Mouse (Mus musculus) midbrain, embryonic 12.5 days (tissue): ENCODE data around the gene Hnrnpf. TPM values are rescaled to one million over a fixed set of nuclear protein-coding genes. Genes with fewer than 3 reads are reported as not detected.
A peak's percentile ranks its signal among the peaks of the same experiment; 100 is the strongest.

Experiments used
- ATAC-seq: fragments of 200-750 bp; cut with Nextera tagmentation; 2 replicates; pipeline ENCODE4 v1.8.0; 2017; ENCODE audit warnings: low read depth, moderate TSS enrichment, moderate library complexity; ENCODE audit not compliant: low FRiP score
- H3K27ac ChIP-seq: fragments of 300-500 bp; sonication (generic); replicated peaks from 2 replicates; pipeline ENCODE4 v1.5.1; 2016; ENCODE audit warnings: mild to moderate bottlenecking
- H3K27me3 ChIP-seq: fragments of 300-500 bp; sonication (generic); 2 replicates; pipeline ENCODE4 v1.6.1; 2016; ENCODE audit warnings: mild to moderate bottlenecking
- H3K36me3 ChIP-seq: fragments of 300-500 bp; sonication (generic); 2 replicates; pipeline ENCODE4 v1.6.1; 2016
- H3K4me1 ChIP-seq: fragments of 300-500 bp; sonication (generic); 2 replicates; pipeline ENCODE4 v1.6.1; 2016
- H3K4me2 ChIP-seq: fragments of 300-500 bp; sonication (generic); replicated peaks from 2 replicates; pipeline ENCODE4 v1.6.1; 2016; ENCODE audit warnings: mild to moderate bottlenecking, moderate library complexity
- H3K4me3 ChIP-seq: fragments of 300-500 bp; sonication (generic); 2 replicates; pipeline ENCODE4 v1.5.1; 2016; ENCODE audit warnings: mild to moderate bottlenecking
- H3K9ac ChIP-seq: fragments of 300-500 bp; sonication (generic); replicated peaks from 2 replicates; pipeline ENCODE4 v1.6.1; 2016; ENCODE audit warnings: mild to moderate bottlenecking, moderate library complexity
- H3K9me3 ChIP-seq: fragments of 300-500 bp; sonication (generic); 2 replicates; pipeline ENCODE4 v1.6.1; 2016; ENCODE audit warnings: mild to moderate bottlenecking
- WGBS: fragments of 180-500 bp; shearing (Covaris S2); methylation state at CpG from one replicate; pipeline ENCODE4 v1.1.7; 2016; 5-methylcytosine and 5-hydroxymethylcytosine counted together
- polyA plus RNA-seq: library from polyadenylated mRNA; unstranded; fragments of >200 nt; fragmentation: Nextera tagmentation; extraction: Ambion mirVana; gene quantifications from 2 replicates; pipeline ENCODE4 v1.2.1, GENCODE M21; 2016

The Hnrnpf gene
- polyA plus RNA-seq, 1 experiment from 2014 or later = 521 TPM

DNA sequence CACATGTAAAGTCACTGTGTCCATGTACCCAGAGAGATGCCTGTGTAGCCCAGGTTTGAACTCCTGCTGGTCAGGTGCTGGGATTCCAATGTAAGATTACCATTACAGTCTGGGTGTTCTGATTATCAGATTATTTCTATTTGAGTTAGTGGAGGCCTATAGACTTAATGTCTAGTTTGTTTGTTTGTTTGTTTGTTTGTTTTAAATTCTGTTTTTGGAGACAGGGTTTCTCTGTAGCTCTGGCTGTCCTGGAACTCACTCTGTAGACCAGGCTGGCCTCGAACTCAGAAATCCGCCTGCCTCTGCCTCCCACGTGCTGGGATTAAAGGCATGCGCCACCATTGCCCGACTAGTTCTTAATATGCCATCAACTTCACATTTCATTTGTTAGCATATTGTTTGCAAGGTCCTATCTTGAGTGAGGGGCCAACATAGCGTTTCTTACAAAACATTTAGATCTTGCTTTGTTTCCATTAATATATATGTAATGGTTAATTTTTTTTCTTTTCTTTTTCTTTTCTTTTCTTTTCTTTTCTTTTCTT, 10.1 kb downstream of the Hnrnpf start:
- ATAC-seq = no peak
- Histone ChIP-seq H3K36me3 (no peaks in the 10 kb centered on the region), H3K4me2 (no peak overlapping the region), H3K4me1 (peaks cover 28% of the 10 kb centered on the region), H3K9me3 (no peaks in the 10 kb centered on the region), H3K4me3 (no peak overlapping the region), H3K27ac (no peak overlapping the region), H3K9ac (no peak overlapping the region), H3K27me3 (no peaks in the 10 kb centered on the region)
- 90% methylated on average over 6 of the region's 6 CpGs for WGBS

DNA sequence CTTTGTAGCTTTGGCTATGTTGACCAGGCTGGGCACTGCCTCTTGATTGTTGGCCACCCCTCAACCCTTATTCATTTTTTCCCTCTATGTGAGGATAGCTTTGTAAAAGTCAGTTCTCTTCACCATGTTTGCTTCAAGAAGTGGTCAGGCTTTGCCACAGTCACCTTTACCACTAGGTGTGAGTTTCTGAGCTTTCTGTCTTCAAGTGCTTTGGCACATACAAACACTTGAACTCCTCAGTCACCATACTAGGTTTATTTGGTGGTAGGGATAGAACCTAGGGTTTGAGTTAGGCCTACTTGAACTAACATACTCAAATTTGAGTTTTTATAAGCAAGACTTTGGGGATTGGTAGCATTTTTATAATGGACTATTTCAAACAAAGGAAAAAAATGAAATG, 14.4 kb downstream of the Hnrnpf start:
- Histone ChIP-seq H3K4me2 (no peak overlapping the region), H3K27me3 (no peaks in the 10 kb centered on the region), H3K9me3 (no peaks in the 10 kb centered on the region), H3K4me3 (no peak overlapping the region), H3K4me1 (peaks cover 28% of the 10 kb centered on the region), H3K36me3 (no peaks in the 10 kb centered on the region), H3K27ac (no peak overlapping the region), H3K9ac (no peak overlapping the region)
- no peak for ATAC-seq

DNA sequence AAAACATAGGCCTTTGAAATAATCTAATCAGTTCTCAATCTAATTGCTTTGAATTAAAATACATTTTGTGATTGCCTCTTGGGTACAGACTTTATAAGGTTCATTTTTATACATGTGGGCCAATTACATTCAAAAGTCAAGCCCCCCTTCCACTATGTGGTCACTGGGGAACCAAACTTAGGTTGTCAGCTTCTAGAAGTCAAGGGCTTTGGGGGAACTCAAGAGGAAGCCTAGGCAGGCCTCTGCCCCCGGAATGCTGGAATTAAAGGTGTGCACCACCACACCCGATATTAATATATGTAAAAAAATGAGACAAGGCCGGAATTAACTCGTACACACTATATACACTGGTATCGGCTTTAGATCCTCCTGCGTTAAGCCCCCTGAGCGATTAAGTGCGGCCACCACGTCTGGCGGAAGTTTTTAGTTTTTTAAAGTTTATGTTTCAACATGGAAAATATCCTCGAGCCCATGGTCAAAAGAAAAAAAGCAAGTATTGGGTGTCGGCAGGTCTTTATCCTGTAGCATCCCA, 16.1 kb downstream of the Hnrnpf start:
- 2% methylated on average over 12 of the region's 12 CpGs for WGBS
- H3K4me2 ChIP-seq = peak overlapping the region; percentile 94
- no peaks in the 10 kb centered on the region for H3K9me3 ChIP-seq
- H3K9ac ChIP-seq = peak overlapping the region; percentile 79
- ATAC-seq = no peak
- H3K36me3 ChIP-seq = 0 out of 2 replicates have a peak, but pooled peaks cover 4% of the 10 kb centered on the region
- H3K4me3 ChIP-seq = peak overlapping the region; percentile 65
- peak overlapping the region; percentile 83 for H3K27ac ChIP-seq
- peaks cover 25% of the 10 kb centered on the region for H3K4me1 ChIP-seq
- no peaks in the 10 kb centered on the region for H3K27me3 ChIP-seq

DNA sequence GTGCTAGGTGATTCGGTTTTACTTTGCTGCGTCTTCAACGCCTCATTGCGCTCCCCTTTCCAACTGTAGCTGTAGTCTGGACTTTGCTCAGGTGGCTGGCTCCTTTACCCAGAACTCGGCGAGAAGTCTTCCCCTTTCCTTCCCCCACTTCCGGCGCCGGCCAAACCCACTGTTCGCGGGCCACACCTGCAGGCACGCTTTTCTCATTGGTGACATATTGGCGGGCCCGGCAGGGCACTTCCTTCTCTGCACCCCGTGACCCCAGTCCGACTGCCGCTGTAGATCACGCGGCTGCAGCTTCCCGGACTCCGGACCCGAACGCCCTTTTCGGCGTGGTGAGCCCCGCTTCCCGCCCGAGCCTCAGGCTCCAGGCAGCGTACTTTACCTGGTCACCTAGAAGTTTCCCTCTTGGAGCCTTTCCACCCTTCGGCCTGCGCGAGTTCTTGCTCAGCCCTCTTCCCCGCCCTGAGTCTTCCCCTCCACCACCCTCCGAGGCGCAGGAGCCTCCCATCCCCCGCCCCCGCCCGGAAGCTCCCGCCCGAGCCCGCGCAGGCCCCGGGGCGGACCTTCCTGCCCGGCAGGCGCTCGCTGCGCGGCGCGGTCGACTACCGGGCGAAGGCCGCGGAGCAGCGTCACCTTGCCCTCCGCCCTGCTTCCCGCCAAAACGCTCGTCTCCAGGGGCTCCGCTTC, 16.8 kb downstream of the Hnrnpf start:
- ATAC-seq = peak; percentile 90
- H3K4me3 ChIP-seq = peak overlapping the region; percentile 65
- under 1% methylated on average over 61 of the region's 62 CpGs for WGBS

DNA sequence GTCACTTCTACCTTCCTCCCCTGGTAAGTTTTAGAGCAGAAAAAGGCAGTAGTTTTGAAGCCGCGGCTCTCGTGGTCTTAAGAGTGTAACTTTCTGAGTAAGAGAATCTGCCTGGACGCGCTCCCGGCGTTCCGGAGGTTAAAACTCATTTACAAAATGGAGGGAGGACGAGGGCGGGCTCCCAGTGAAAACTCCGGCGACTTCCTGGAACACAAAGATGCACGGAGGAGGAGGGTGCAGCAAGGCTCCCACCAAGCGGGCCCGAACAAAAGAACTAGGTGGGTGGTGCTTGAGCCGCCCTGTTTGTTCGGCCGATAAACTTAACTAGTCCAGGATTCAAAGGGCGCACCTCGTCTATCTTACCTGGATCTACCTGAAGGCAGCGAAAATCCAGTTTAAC, 17.5 kb downstream of the Hnrnpf start:
- Histone ChIP-seq H3K4me2 (peak overlapping the region; percentile 94), H3K36me3 (peaks cover 4% of the 10 kb centered on the region; the same call in 1 of the 2 replicates), H3K4me1 (peaks cover 25% of the 10 kb centered on the region), H3K27me3 (no peaks in the 10 kb centered on the region), H3K27ac (peak overlapping the region; percentile 83), H3K9me3 (no peaks in the 10 kb centered on the region), H3K4me3 (peak overlapping the region; percentile 65), H3K9ac (peak overlapping the region; percentile 79)
- peak; percentile 49; the same call in 1 of the 2 replicates for ATAC-seq
- WGBS = 2% methylated on average over 21 of the region's 21 CpGs

More for the DNA sequence above, 16.8 kb downstream of the Hnrnpf start:
- Histone ChIP-seq H3K27ac (peak overlapping the region; percentile 83), H3K9ac (peak overlapping the region; percentile 79), H3K4me2 (peak overlapping the region; percentile 94), H3K9me3 (no peaks in the 10 kb centered on the region), H3K36me3 (peaks cover 4% of the 10 kb centered on the region; the same call in 1 of the 2 replicates), H3K4me1 (peaks cover 25% of the 10 kb centered on the region), H3K27me3 (no peaks in the 10 kb centered on the region)

DNA sequence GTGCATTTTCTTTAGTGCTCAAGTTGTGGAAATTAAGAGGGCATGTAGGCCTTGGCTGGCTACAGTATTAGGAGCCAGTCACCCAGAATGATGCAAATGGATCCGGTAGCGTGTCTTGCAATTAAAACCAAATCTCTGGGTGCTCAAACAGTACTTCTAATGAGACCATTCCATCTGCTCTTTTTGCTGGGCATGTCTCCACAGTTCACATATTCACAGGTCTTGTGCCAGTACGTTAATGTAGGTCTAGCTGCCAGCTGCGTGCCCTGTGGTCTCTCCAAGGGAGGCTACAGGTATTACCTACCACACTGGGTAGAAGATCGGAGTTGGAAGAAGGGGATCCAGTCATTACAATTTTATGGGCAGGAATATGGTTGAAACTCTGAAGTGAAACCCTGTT, 17.9 kb downstream of the Hnrnpf start:
- Histone ChIP-seq H3K27me3 (no peaks in the 10 kb centered on the region), H3K27ac (peak overlapping the region; percentile 83)

DNA sequence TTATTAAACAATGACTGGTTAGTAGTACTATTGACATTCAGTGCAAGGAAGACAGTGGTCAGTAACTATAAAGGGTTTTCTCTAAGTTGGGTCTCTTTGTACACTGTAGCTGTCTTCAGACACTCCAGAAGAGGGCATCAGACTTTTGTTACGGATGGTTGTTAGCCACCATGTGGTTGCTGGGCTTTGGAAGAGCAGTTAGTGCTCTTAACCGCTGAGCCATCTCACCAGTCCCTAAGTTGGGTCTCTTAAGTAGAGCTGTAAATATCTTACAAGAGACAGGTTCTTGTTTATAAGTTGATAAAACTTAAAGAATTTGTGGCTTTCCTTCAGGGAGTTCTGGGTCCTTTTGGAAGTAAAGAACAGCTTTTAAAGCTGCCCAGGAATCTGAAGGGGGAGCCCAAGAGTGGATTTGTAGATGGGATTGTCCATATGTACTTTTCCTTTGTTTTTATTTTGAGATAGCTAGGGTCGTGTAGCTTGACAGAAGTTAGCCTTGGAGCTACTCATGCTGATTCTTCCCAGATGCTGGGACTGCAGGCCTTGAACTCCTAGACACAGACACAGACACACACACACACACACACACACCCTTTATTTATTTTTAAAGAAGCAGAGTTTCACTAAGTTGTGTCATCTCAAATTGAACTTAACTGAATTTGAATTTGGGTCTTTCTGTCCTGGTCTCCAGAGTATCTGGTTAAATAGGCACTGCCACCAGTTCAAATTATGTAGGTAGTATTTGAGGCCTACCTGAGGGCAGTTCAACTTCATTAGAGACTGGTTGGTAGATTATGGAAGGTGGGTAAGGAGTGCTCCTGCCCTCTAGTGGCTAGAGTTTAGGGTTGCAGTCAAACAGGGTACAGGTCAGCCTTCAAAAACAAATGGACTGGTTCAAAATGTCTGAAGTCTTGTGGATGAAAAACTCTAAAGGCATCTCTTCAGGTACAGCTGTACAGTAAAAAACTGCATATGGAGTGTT, 20.8 kb downstream of the Hnrnpf start:
- H3K9ac ChIP-seq = no peak overlapping the region
- H3K36me3 ChIP-seq = peaks cover 10% of the 10 kb centered on the region
- H3K9me3 ChIP-seq = no peaks in the 10 kb centered on the region
- H3K27ac ChIP-seq = no peak overlapping the region
- peaks cover 24% of the 10 kb centered on the region for H3K4me1 ChIP-seq
- WGBS = 73% methylated on average over 3 of the region's 3 CpGs
- H3K27me3 ChIP-seq = no peaks in the 10 kb centered on the region
- H3K4me3 ChIP-seq = no peak overlapping the region
- H3K4me2 ChIP-seq = no peak overlapping the region
- no peak for ATAC-seq

More for the DNA sequence above, 17.9 kb downstream of the Hnrnpf start:
- no peaks in the 10 kb centered on the region for H3K9me3 ChIP-seq
- whole genome bisulfite sequencing = 38% methylated on average over 5 of the region's 5 CpGs
- peaks cover 6% of the 10 kb centered on the region; the same call in 1 of the 2 replicates for H3K36me3 ChIP-seq
- H3K4me1 ChIP-seq = peaks cover 25% of the 10 kb centered on the region
- H3K4me2 ChIP-seq = peak overlapping the region; percentile 94
- no peak for ATAC-seq
- H3K9ac ChIP-seq = peak overlapping the region; percentile 79
- peak overlapping the region; percentile 65 for H3K4me3 ChIP-seq

DNA sequence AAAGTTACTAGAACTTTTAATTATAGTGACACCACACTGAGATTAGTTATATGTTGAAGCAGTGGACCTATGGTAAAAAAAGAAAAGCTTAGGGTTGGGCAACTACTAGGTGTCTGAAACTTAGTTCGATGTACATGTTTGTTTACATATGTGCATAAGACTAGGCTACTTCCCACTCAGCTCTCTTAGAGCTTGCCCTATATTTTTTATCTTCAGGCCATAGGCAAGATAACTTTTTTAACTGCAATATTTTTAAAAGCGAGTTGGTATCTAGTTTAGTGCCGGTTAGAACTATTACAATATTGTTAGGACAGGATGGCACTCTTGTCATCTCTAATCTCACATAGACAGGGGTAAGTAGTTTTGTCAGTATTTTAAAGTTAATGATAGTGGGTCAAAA, 21.9 kb downstream of the Hnrnpf start:
- Histone ChIP-seq H3K4me3 (no peak overlapping the region), H3K36me3 (peaks cover 19% of the 10 kb centered on the region), H3K4me1 (peaks cover 16% of the 10 kb centered on the region), H3K27ac (no peak overlapping the region), H3K9me3 (no peaks in the 10 kb centered on the region), H3K27me3 (no peaks in the 10 kb centered on the region), H3K4me2 (no peak overlapping the region), H3K9ac (no peak overlapping the region)
- ATAC-seq = no peak
- 95% methylated on average over 3 of the region's 3 CpGs for WGBS

DNA sequence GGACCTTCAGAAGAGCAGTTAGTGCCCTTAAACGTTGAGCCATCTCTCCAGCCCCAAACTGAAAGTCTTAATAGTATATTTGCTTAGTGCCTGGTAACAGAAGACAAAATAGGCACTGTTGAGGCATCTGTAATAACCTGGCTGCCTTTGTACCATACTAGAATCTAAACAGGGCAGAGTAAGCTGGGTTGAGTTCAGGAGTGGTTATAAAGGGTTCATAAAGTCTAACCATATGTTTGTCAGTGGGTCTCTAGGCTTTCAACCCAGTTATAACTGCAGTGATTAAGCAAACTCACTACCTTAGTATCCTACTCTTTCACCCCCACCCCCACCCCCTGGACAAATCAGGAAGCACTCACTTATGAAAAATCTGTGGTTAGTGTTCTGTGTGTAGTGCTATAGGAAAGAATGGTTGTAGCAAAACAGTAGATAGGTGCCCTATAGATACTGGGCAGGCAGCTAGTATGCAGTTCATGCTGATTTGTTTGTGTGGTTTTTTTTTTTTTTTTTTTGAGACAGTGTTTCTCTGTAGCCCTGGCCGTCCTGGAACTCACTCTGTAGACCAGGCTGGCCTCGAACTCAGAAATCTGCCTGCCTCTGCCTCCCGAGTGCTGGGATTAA, 26.9 kb downstream of the Hnrnpf start:
- no peak for ATAC-seq
- Histone ChIP-seq H3K4me3 (no peak overlapping the region), H3K36me3 (peaks cover 41% of the 10 kb centered on the region), H3K4me1 (no peaks in the 10 kb centered on the region), H3K9me3 (no peaks in the 10 kb centered on the region), H3K4me2 (no peak overlapping the region), H3K27ac (no peak overlapping the region), H3K27me3 (no peaks in the 10 kb centered on the region), H3K9ac (no peak overlapping the region)
- WGBS = 73% methylated on average over 4 of the region's 4 CpGs

DNA sequence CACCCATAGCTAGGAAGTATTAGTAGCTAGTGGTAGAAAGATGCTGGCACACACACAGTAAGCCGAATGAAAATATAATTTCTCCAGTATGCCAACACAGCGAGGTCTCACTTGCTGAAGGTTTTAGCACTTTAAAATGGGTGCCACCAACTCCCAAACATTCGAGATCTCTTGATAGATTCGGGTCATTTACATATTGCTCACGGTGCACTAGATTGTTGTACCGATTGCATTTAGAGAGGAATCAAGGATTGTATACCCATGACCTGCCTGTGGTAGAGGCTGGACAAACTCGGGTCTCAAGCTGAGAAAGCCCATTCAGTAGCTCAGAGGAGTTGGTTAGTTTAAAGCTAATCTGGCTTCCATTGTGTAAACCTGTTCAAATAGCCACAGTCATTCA, 27.8 kb downstream of the Hnrnpf start:
- Histone ChIP-seq H3K36me3 (peaks cover 39% of the 10 kb centered on the region), H3K27me3 (no peaks in the 10 kb centered on the region), H3K9me3 (no peaks in the 10 kb centered on the region), H3K4me1 (no peaks in the 10 kb centered on the region), H3K27ac (no peak overlapping the region), H3K9ac (no peak overlapping the region), H3K4me2 (no peak overlapping the region), H3K4me3 (no peak overlapping the region)
- WGBS = 85% methylated on average over 7 of the region's 7 CpGs
- no peak for ATAC-seq

DNA sequence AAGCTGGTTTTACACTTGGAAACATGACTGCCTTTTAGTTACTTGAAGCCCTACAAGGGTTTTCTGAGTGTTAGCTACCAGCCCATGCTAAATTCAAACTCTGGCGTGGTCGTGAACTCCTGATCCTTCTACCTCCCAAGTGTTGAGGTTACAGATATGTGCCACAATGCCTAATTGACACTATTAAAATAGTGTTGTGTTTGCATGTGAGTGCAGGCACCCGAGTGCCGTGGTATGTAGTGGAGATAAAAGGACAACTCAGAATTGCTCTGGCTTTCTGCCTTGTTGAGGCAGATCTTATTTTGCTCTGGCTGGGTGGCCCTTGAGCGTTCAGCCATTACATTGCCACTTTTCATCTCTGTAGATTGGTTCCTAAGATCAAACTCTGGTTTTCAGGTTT, 28.6 kb downstream of the Hnrnpf start:
- no peak overlapping the region for H3K27ac ChIP-seq
- H3K4me3 ChIP-seq = no peak overlapping the region
- H3K4me1 ChIP-seq = no peaks in the 10 kb centered on the region
- no peaks in the 10 kb centered on the region for H3K9me3 ChIP-seq
- peaks cover 39% of the 10 kb centered on the region for H3K36me3 ChIP-seq
- no peak overlapping the region for H3K9ac ChIP-seq
- no peaks in the 10 kb centered on the region for H3K27me3 ChIP-seq
- WGBS = 95% methylated on average over 5 of the region's 5 CpGs
- ATAC-seq = no peak
- no peak overlapping the region for H3K4me2 ChIP-seq
